Mouse (Mus musculus): ENCODE measurements around the gene Mgmt. TPM values are rescaled to one million over a fixed set of nuclear protein-coding genes. Genes with fewer than 3 reads are reported as not detected.

Gene Mgmt
- polyA plus RNA-seq, 1 experiment from 2014 or later = 2.5 TPM

DNA sequence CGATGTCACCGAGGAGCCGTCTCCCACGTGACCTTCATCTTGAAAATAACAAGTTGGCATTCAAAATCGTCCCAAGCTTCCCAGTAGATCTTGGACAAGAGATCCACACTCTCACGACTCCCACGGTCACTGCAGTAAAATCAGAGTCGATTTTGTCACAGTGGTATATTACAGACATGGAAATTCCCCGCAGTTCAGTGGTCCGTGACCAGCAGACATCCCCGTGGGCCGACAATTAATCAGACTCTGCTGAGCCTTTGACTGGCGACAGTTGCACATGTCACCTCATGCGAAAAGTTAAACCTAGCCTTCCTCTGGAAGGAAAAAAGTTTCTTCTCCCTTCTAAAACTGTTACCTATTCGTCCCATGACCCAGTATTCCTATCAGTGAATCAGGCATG lies 106.8 kb downstream of the Mgmt start:
- 91% methylated on average over 15 of the region's 15 CpGs for WGBS
- Histone ChIP-seq H3K4me2 (replicated peaks; ENCODE audit: low read depth) (no peak overlapping the region), H3K36me3 (ENCODE audit: control insufficient read depth, insufficient read depth) (no peaks in the 10 kb centered on the region), H3K27ac (ENCODE audit: low read depth, low read length) (no peak overlapping the region), H3K9me3 (ENCODE audit: control insufficient read depth) (no peaks in the 10 kb centered on the region), H3K4me1 (replicated peaks; ENCODE audit: control insufficient read depth, insufficient read depth, low read length) (no peaks in the 10 kb centered on the region), H3K9ac (ENCODE audit: low read depth, low read length) (no peak overlapping the region), H3K4me3 (ENCODE audit: low read depth, low read length) (no peak overlapping the region), H3K27me3 (replicated peaks; ENCODE audit: control insufficient read depth, insufficient read depth, low read length) (no peaks in the 10 kb centered on the region)
- TF ChIP-seq CTCF (IDR thresholded peaks at IDR 0.05; ENCODE audit: low read depth) = no peak
- no peak for ATAC-seq

DNA sequence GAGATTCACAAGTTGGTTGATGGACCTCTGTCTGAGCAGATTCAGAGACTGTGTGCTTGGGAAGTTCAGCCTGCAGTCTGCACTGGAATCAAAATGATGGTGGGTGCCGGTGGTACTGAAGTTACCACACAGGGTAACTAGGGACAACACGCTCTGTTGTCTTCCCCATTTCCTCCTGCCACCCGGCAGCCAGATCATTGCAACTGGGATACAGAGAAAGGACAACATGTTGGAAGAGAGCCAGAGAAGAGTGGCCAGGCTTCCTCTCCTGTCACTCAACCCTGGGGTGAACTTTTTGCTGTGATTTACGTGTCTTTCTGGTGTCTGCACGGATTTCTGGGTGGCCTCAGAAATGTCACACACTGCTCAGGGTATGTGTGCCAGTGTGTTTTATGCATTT lies 107.4 kb downstream of the Mgmt start:
- H3K4me2 ChIP-seq (replicated peaks; ENCODE audit: low read depth) = no peak overlapping the region
- no peaks in the 10 kb centered on the region for H3K4me1 ChIP-seq (replicated peaks; ENCODE audit: control insufficient read depth, insufficient read depth, low read length)
- no peaks in the 10 kb centered on the region for H3K36me3 ChIP-seq (ENCODE audit: control insufficient read depth, insufficient read depth)
- WGBS = 52% methylated on average over 5 of the region's 5 CpGs
- H3K27me3 ChIP-seq (replicated peaks; ENCODE audit: control insufficient read depth, insufficient read depth, low read length) = no peaks in the 10 kb centered on the region
- H3K9ac ChIP-seq (ENCODE audit: low read depth, low read length) = no peak overlapping the region
- no peak for TF ChIP-seq CTCF (IDR thresholded peaks at IDR 0.05; ENCODE audit: low read depth)
- no peaks in the 10 kb centered on the region for H3K9me3 ChIP-seq (ENCODE audit: control insufficient read depth)
- ATAC-seq = no peak
- H3K27ac ChIP-seq (ENCODE audit: low read depth, low read length) = no peak overlapping the region
- no peak overlapping the region for H3K4me3 ChIP-seq (ENCODE audit: low read depth, low read length)

DNA sequence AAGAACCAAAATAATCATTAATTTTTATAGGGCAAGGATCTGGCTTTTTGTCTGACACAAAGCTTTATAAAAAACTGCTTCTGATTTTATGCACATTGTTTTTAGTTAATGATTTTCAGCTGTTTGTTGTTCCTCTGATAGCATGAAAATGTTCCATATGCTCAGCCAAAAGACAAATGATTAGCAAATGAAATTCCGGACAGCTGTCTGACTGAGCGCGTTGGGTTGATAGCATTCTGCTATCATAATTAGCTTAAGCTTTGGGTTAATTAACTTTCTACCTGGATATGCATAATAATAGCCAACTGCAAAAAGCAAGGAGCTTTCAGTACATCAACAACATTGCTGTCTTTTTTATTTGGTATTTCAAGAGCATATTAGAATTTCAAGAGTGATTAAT lies 108.0 kb downstream of the Mgmt start:
- H3K4me3 ChIP-seq (ENCODE audit: low read depth, low read length) = no peak overlapping the region
- H3K4me1 ChIP-seq (replicated peaks; ENCODE audit: control insufficient read depth, insufficient read depth, low read length) = no peaks in the 10 kb centered on the region
- ATAC-seq = no peak
- H3K9me3 ChIP-seq (ENCODE audit: control insufficient read depth) = no peaks in the 10 kb centered on the region
- H3K27me3 ChIP-seq (replicated peaks; ENCODE audit: control insufficient read depth, insufficient read depth, low read length) = no peaks in the 10 kb centered on the region
- 83% methylated on average over 3 of the region's 3 CpGs for WGBS
- H3K36me3 ChIP-seq (ENCODE audit: control insufficient read depth, insufficient read depth) = no peaks in the 10 kb centered on the region
- no peak overlapping the region for H3K27ac ChIP-seq (ENCODE audit: low read depth, low read length)
- no peak for TF ChIP-seq CTCF (IDR thresholded peaks at IDR 0.05; ENCODE audit: low read depth)
- no peak overlapping the region for H3K9ac ChIP-seq (ENCODE audit: low read depth, low read length)
- no peak overlapping the region for H3K4me2 ChIP-seq (replicated peaks; ENCODE audit: low read depth)

GRCm38 (mm10) chr7:137005293-137005692 lies 110.9 kb downstream of the Mgmt start:
- no peak for ATAC-seq
- Histone ChIP-seq H3K9me3 (ENCODE audit: control insufficient read depth) (no peaks in the 10 kb centered on the region), H3K4me1 (replicated peaks; ENCODE audit: control insufficient read depth, insufficient read depth, low read length) (no peaks in the 10 kb centered on the region), H3K27me3 (replicated peaks; ENCODE audit: control insufficient read depth, insufficient read depth, low read length) (no peaks in the 10 kb centered on the region), H3K4me2 (replicated peaks; ENCODE audit: low read depth) (no peak overlapping the region), H3K36me3 (ENCODE audit: control insufficient read depth, insufficient read depth) (no peaks in the 10 kb centered on the region), H3K4me3 (ENCODE audit: low read depth, low read length) (no peak overlapping the region), H3K27ac (ENCODE audit: low read depth, low read length) (no peak overlapping the region), H3K9ac (ENCODE audit: low read depth, low read length) (no peak overlapping the region)
- WGBS = 57% methylated on average over 11 of the region's 11 CpGs
- TF ChIP-seq CTCF (IDR thresholded peaks at IDR 0.05; ENCODE audit: low read depth) = no peak

- ATAC-seq = no peak
- Histone ChIP-seq H3K4me3 (ENCODE audit: low read depth, low read length) (no peak overlapping the region), H3K4me1 (replicated peaks; ENCODE audit: control insufficient read depth, insufficient read depth, low read length) (no peaks in the 10 kb centered on the region), H3K4me2 (replicated peaks; ENCODE audit: low read depth) (no peak overlapping the region), H3K9me3 (ENCODE audit: control insufficient read depth) (no peaks in the 10 kb centered on the region), H3K27me3 (replicated peaks; ENCODE audit: control insufficient read depth, insufficient read depth, low read length) (no peaks in the 10 kb centered on the region), H3K9ac (ENCODE audit: low read depth, low read length) (no peak overlapping the region), H3K27ac (ENCODE audit: low read depth, low read length) (no peak overlapping the region), H3K36me3 (ENCODE audit: control insufficient read depth, insufficient read depth) (no peaks in the 10 kb centered on the region)
- 80% methylated on average over 6 of the region's 6 CpGs for WGBS
- TF ChIP-seq CTCF (IDR thresholded peaks at IDR 0.05; ENCODE audit: low read depth) = no peak
Measured at GRCm38 (mm10) chr7:137008321-137008720, 113.9 kb downstream of the Mgmt start.

- Histone ChIP-seq H3K27me3 (replicated peaks; ENCODE audit: control insufficient read depth, insufficient read depth, low read length) (no peaks in the 10 kb centered on the region), H3K27ac (ENCODE audit: low read depth, low read length) (no peak overlapping the region), H3K36me3 (ENCODE audit: control insufficient read depth, insufficient read depth) (no peaks in the 10 kb centered on the region), H3K4me1 (replicated peaks; ENCODE audit: control insufficient read depth, insufficient read depth, low read length) (no peaks in the 10 kb centered on the region), H3K4me2 (replicated peaks; ENCODE audit: low read depth) (no peak overlapping the region), H3K9me3 (ENCODE audit: control insufficient read depth) (no peaks in the 10 kb centered on the region), H3K9ac (ENCODE audit: low read depth, low read length) (no peak overlapping the region), H3K4me3 (ENCODE audit: low read depth, low read length) (no peak overlapping the region)
- WGBS = 84% methylated on average over 19 of the region's 19 CpGs
- ATAC-seq = no peak
- TF ChIP-seq CTCF (IDR thresholded peaks at IDR 0.05; ENCODE audit: low read depth) = no peak
Measured at GRCm38 (mm10) chr7:137009732-137010275, 115.4 kb downstream of the Mgmt start.

- H3K4me2 ChIP-seq (replicated peaks; ENCODE audit: low read depth) = no peak overlapping the region
- no peak for ATAC-seq
- H3K27ac ChIP-seq (ENCODE audit: low read depth, low read length) = no peak overlapping the region
- H3K4me3 ChIP-seq (ENCODE audit: low read depth, low read length) = no peak overlapping the region
- H3K9ac ChIP-seq (ENCODE audit: low read depth, low read length) = no peak overlapping the region
- H3K9me3 ChIP-seq (ENCODE audit: control insufficient read depth) = no peaks in the 10 kb centered on the region
- H3K4me1 ChIP-seq (replicated peaks; ENCODE audit: control insufficient read depth, insufficient read depth, low read length) = no peaks in the 10 kb centered on the region
- no peaks in the 10 kb centered on the region for H3K36me3 ChIP-seq (ENCODE audit: control insufficient read depth, insufficient read depth)
- no peak for TF ChIP-seq CTCF (IDR thresholded peaks at IDR 0.05; ENCODE audit: low read depth)
- no peaks in the 10 kb centered on the region for H3K27me3 ChIP-seq (replicated peaks; ENCODE audit: control insufficient read depth, insufficient read depth, low read length)
- WGBS = 69% methylated on average over 2 of the region's 2 CpGs
Measured at GRCm38 (mm10) chr7:137010451-137010850, 116.0 kb downstream of the Mgmt start.

Data from intestine, postnatal 0 days (tissue).